Comparison of ENCODE assay signal across 13 mouse cellular contexts in genomic region chr2:153423113-153423512, GRCm38 (mm10).
DNase-seq lines count a peak whose midpoint lies in the region; ATAC-seq and TF ChIP-seq lines count a peak whose summit lies in the region.
"Had no signal": no experiment of that assay in that cellular context is flagged by ENCODE, and none has a peak within 500 bp of the region (broad histone marks: within the 10 kb centered on the region; RNA-seq: fewer than 3 reads in every experiment).

No protein-coding gene starts in this region.

- 89% methylated on average over 3 of the region's 3 CpGs for WGBS in kidney, embryonic 15.5 days
- 61% methylated on average over 3 of the region's 3 CpGs for WGBS in heart, embryonic 16.5 days

- no peak for TF ChIP-seq POLR2A in CH12.LX (IDR thresholded peaks at IDR 0.05; ENCODE audit: low read depth, low read length)

- H3K9me3 ChIP-seq in kidney, embryonic 15.5 days (replicated peaks): no peaks in the 10 kb centered on the region
- no peaks in the 10 kb centered on the region for H3K9me3 ChIP-seq in CH12.LX (replicated peaks; ENCODE audit: low read length)
- H3K9me3 ChIP-seq in heart, embryonic 16.5 days (replicated peaks; ENCODE audit: control insufficient read depth, low read length): no peaks in the 10 kb centered on the region

- no peak for TF ChIP-seq RAD21 in CH12.LX (IDR thresholded peaks at IDR 0.05; ENCODE audit: low read depth, low read length)

- peaks cover 65% of the 10 kb centered on the region for H3K36me3 ChIP-seq in kidney, embryonic 15.5 days
- peaks cover 18 to 48% of the 10 kb centered on the region in 2 experiments for H3K36me3 ChIP-seq in CH12.LX (replicated peaks in 1 of 2; ENCODE audit: control insufficient read depth in 1 of 2, insufficient read depth in 1 of 2, low read length in 1 of 2)
- peaks cover 11% of the 10 kb centered on the region for H3K36me3 ChIP-seq in heart, embryonic 16.5 days (ENCODE audit: control insufficient read depth, insufficient read depth)

- no peak for TF ChIP-seq CTCF in CH12.LX (conservative IDR thresholded peaks at IDR 0.05 in 1 of 2, IDR thresholded peaks at IDR 0.05 in 1 of 2; ENCODE audit: low read depth in 2 of 2, low read length in 2 of 2)

- no peak overlapping the region for H3K4me2 ChIP-seq in kidney, embryonic 15.5 days
- H3K4me2 ChIP-seq in CH12.LX (ENCODE audit: insufficient read depth, low read depth, poor library complexity, severe bottlenecking): peak overlapping the region; percentile 17; the same call in 1 of the 2 replicates
- H3K4me2 ChIP-seq in heart, embryonic 16.5 days (ENCODE audit: low read depth, low read length): no peak overlapping the region

- peak; percentile 77 for DNase-seq in adrenal gland, postnatal 14 days
- no peak for DNase-seq in adrenal gland, adult 18-20 months (ENCODE audit: low spot score in 2 of 2)
- no peak for DNase-seq in kidney, adult 18-20 months
- no peak for DNase-seq in CH12.LX (ENCODE audit: extremely low read depth)
- no peak for DNase-seq in urinary bladder, postnatal 25 days (ENCODE audit: low spot score)
- DNase-seq in retina, embryonic 14.5 days (ENCODE audit: low spot score): no peak
- DNase-seq: cerebellum, adult 11 months; kidney, postnatal 10 days had no signal

- dilution Hi-C loops in CH12.LX (cut with MboI; ENCODE audit: extremely low pct_ligation_motif_present, extremely low pct_unique_long_range_greater_than_20kb, low sequenced_read_pairs): no loop called here

- no peak for ATAC-seq in kidney, embryonic 15.5 days (replicated peaks; ENCODE audit: low FRiP score)
- no peak for ATAC-seq in heart, embryonic 16.5 days (replicated peaks; ENCODE audit: extremely low read depth, insufficient read depth, low FRiP score)
- ATAC-seq: activated CD4-positive, CD25-positive, alpha-beta regulatory T cell, adult 4 months; forebrain, embryonic 14.5 days had no signal

- no peaks in the 10 kb centered on the region; the same call in 1 of the 2 replicates for H3K79me2 ChIP-seq in CH12.LX (replicated peaks; ENCODE audit: control insufficient read depth, extremely low read depth, insufficient read depth, poor library complexity, severe bottlenecking)

- no peak overlapping the region for H3K4me3 ChIP-seq in kidney, embryonic 15.5 days (replicated peaks)
- no peak overlapping the region for H3K4me3 ChIP-seq in CH12.LX (replicated peaks in 1 of 3; ENCODE audit: low read depth in 2 of 3, low read length in 2 of 3, poor library complexity in 1 of 3)
- H3K4me3 ChIP-seq in heart, embryonic 16.5 days (ENCODE audit: low read length): no peak overlapping the region
- H3K4me3 ChIP-seq: left cerebral cortex, adult 2 months had no signal

- no peak overlapping the region for H3K9ac ChIP-seq in kidney, embryonic 15.5 days
- H3K9ac ChIP-seq in CH12.LX (ENCODE audit: insufficient read depth, low read depth): no peak overlapping the region
- H3K9ac ChIP-seq in heart, embryonic 16.5 days (ENCODE audit: low read length): peak overlapping the region; percentile 19; the same call in 1 of the 2 replicates

- peaks cover 43% of the 10 kb centered on the region for H3K4me1 ChIP-seq in kidney, embryonic 15.5 days
- peaks cover 7 to 9% of the 10 kb centered on the region in 2 experiments for H3K4me1 ChIP-seq in CH12.LX (ENCODE audit: control insufficient read depth in 1 of 2, insufficient read depth in 2 of 2)
- H3K4me1 ChIP-seq in heart, embryonic 16.5 days (ENCODE audit: control insufficient read depth, insufficient read depth, low read length): peaks cover 44% of the 10 kb centered on the region

- TF ChIP-seq EP300 in CH12.LX (IDR thresholded peaks at IDR 0.05; ENCODE audit: low read length): no peak

- in situ Hi-C loops in CH12.LX (cut with MboI; ENCODE audit: low pct_ligation_motif_present, low pct_unique_long_range_greater_than_20kb, low sequenced_read_pairs): no loop called here

- H3K27ac ChIP-seq in kidney, embryonic 15.5 days: 0 out of 2 replicates have a peak overlapping the region, but pooled peaks have one; percentile 11
- no peak overlapping the region for H3K27ac ChIP-seq in CH12.LX (ENCODE audit: insufficient read depth, low read depth)
- peak overlapping the region; percentile 49; the same call in 1 of the 2 replicates for H3K27ac ChIP-seq in heart, embryonic 16.5 days (ENCODE audit: low read length)
- H3K27ac ChIP-seq: left cerebral cortex, adult 2 months had no signal

- H3K27me3 ChIP-seq in kidney, embryonic 15.5 days: no peaks in the 10 kb centered on the region
- H3K27me3 ChIP-seq in CH12.LX (replicated peaks): no peaks in the 10 kb centered on the region
- no peaks in the 10 kb centered on the region for H3K27me3 ChIP-seq in heart, embryonic 16.5 days (ENCODE audit: control insufficient read depth, insufficient read depth, low read length)

TF ChIP-seq in CH12.LX, 34 proteins besides CTCF, POLR2A, EP300 and RAD21:
- TF ChIP-seq USF2 (conservative IDR thresholded peaks at IDR 0.05; ENCODE audit: low read depth, low read length) (no peak), POLR2AphosphoS2 (IDR thresholded peaks at IDR 0.05; ENCODE audit: low read depth, low read length) (no peak), ZMIZ1 (IDR thresholded peaks at IDR 0.05; ENCODE audit: low read depth, low read length) (no peak), UBTF (IDR thresholded peaks at IDR 0.05; ENCODE audit: low read depth, low read length) (no peak), KAT2A (IDR thresholded peaks at IDR 0.05; ENCODE audit: insufficient replicate concordance, low read length) (no peak), JUN (IDR thresholded peaks at IDR 0.05; ENCODE audit: insufficient read depth, low read depth, low read length) (no peak), GABPA (IDR thresholded peaks at IDR 0.05; ENCODE audit: insufficient replicate concordance, low read depth, low read length) (no peak), SMC3 (IDR thresholded peaks at IDR 0.05; ENCODE audit: low read depth, low read length) (no peak), ZC3H11A (IDR thresholded peaks at IDR 0.05; ENCODE audit: low read depth, low read length) (no peak), CHD2 (IDR thresholded peaks at IDR 0.05; ENCODE audit: low read length) (no peak), USF1 (IDR thresholded peaks at IDR 0.05; ENCODE audit: low read depth, low read length) (no peak), MYC (IDR thresholded peaks at IDR 0.05; ENCODE audit: low read depth, low read length) (no peak), ZKSCAN1 (IDR thresholded peaks at IDR 0.05; ENCODE audit: borderline replicate concordance, low read depth, low read length) (no peak), BHLHE40 (IDR thresholded peaks at IDR 0.05; ENCODE audit: low read depth, low read length) (no peak)
TF ChIP-seq in CH12.LX: peak in this region for 0.
